12 mouse cellular contexts compared by ENCODE assay signal in genomic region chr6:86406306-86406705, GRCm38 (mm10). TPM values are rescaled to one million over a fixed set of nuclear protein-coding genes. Genes with fewer than 3 reads are reported as not detected.
DNase-seq lines count a peak whose midpoint lies in the region; ATAC-seq and TF ChIP-seq lines count a peak whose summit lies in the region.
"Had no signal": no experiment of that assay in that cellular context is flagged by ENCODE, and none has a peak within 500 bp of the region (broad histone marks: within the 10 kb centered on the region; RNA-seq: fewer than 3 reads in every experiment).

No protein-coding gene starts in this region.

- H3K4me1 ChIP-seq in heart, embryonic 13.5 days: peaks cover 24% of the 10 kb centered on the region
- H3K4me1 ChIP-seq in embryonic facial prominence, embryonic 11.5 days (ENCODE audit: control insufficient read depth, insufficient read depth, low read length): no peaks in the 10 kb centered on the region
- peaks cover 11% of the 10 kb centered on the region for H3K4me1 ChIP-seq in forebrain, postnatal 0 days (ENCODE audit: insufficient read depth)
- H3K4me1 ChIP-seq in midbrain, embryonic 12.5 days: peaks cover 13% of the 10 kb centered on the region
- H3K4me1 ChIP-seq: stomach, embryonic 15.5 days had no signal

- peak overlapping the region; percentile 72 for H3K4me2 ChIP-seq in heart, embryonic 13.5 days
- H3K4me2 ChIP-seq in embryonic facial prominence, embryonic 11.5 days (ENCODE audit: low read depth, low read length): peak overlapping the region; percentile 19; the same call in 1 of the 2 replicates
- H3K4me2 ChIP-seq in forebrain, postnatal 0 days (ENCODE audit: low read depth): peak overlapping the region; percentile 66
- peak overlapping the region; percentile 74 for H3K4me2 ChIP-seq in midbrain, embryonic 12.5 days (replicated peaks)

- TF ChIP-seq CTCF in forebrain, postnatal 0 days (IDR thresholded peaks at IDR 0.05; ENCODE audit: low read depth): no peak

- no peak overlapping the region for H3K27ac ChIP-seq in heart, embryonic 13.5 days (replicated peaks)
- H3K27ac ChIP-seq in embryonic facial prominence, embryonic 11.5 days (replicated peaks; ENCODE audit: low read depth, low read length): no peak overlapping the region
- H3K27ac ChIP-seq in forebrain, postnatal 0 days (ENCODE audit: low read depth, low read length): no peak overlapping the region
- H3K27ac ChIP-seq in midbrain, embryonic 12.5 days (replicated peaks): no peak overlapping the region
- H3K27ac ChIP-seq: stomach, embryonic 15.5 days had no signal

- no peaks in the 10 kb centered on the region for H3K9me3 ChIP-seq in heart, embryonic 13.5 days
- no peaks in the 10 kb centered on the region for H3K9me3 ChIP-seq in embryonic facial prominence, embryonic 11.5 days (replicated peaks; ENCODE audit: control insufficient read depth, low read length)
- H3K9me3 ChIP-seq in forebrain, postnatal 0 days (ENCODE audit: low read length): no peaks in the 10 kb centered on the region
- no peaks in the 10 kb centered on the region for H3K9me3 ChIP-seq in midbrain, embryonic 12.5 days
- H3K9me3 ChIP-seq: liver, embryonic 15.5 days; stomach, embryonic 15.5 days had no signal

- no peak overlapping the region; the same call in 1 of the 2 replicates for H3K4me3 ChIP-seq in heart, embryonic 13.5 days
- no peak overlapping the region for H3K4me3 ChIP-seq in embryonic facial prominence, embryonic 11.5 days (ENCODE audit: low read depth, low read length)
- H3K4me3 ChIP-seq in forebrain, postnatal 0 days (ENCODE audit: low read depth, low read length): peak overlapping the region; percentile 96
- peak overlapping the region; percentile 30 for H3K4me3 ChIP-seq in midbrain, embryonic 12.5 days

- DNase-seq in heart, adult 18-20 months: no peak
- no peak for DNase-seq in embryonic facial prominence, embryonic 11.5 days (ENCODE audit: low spot score)
- DNase-seq in forebrain, postnatal 0 days: no peak
- no peak for DNase-seq in adrenal gland, adult 2 months
- DNase-seq in retina, embryonic 14.5 days (ENCODE audit: low spot score): no peak
- no peak for DNase-seq in spleen, adult 12 weeks (ENCODE audit: low spot score)
- DNase-seq: cerebellum, postnatal 10 days; kidney, postnatal 36 days had no signal

- H3K36me3 ChIP-seq in heart, embryonic 13.5 days: peaks cover 25% of the 10 kb centered on the region
- no peaks in the 10 kb centered on the region for H3K36me3 ChIP-seq in embryonic facial prominence, embryonic 11.5 days (replicated peaks; ENCODE audit: control insufficient read depth, insufficient read depth, low read depth, low read length)
- H3K36me3 ChIP-seq in forebrain, postnatal 0 days (ENCODE audit: insufficient read depth): no peaks in the 10 kb centered on the region
- H3K36me3 ChIP-seq in midbrain, embryonic 12.5 days: peaks cover 10% of the 10 kb centered on the region; the same call in 1 of the 2 replicates
- H3K36me3 ChIP-seq: stomach, embryonic 15.5 days had no signal

- 0 out of 2 replicates have a peak overlapping the region, but pooled peaks have one; percentile 47 for H3K9ac ChIP-seq in heart, embryonic 13.5 days
- no peak overlapping the region for H3K9ac ChIP-seq in embryonic facial prominence, embryonic 11.5 days (replicated peaks; ENCODE audit: low read length)
- H3K9ac ChIP-seq in forebrain, postnatal 0 days: peak overlapping the region; percentile 100; the same call in 1 of the 2 replicates
- H3K9ac ChIP-seq in midbrain, embryonic 12.5 days (replicated peaks): peak overlapping the region; percentile 39; the same call in 1 of the 2 replicates

- H3K27me3 ChIP-seq in heart, embryonic 13.5 days (replicated peaks): no peaks in the 10 kb centered on the region
- no peaks in the 10 kb centered on the region for H3K27me3 ChIP-seq in embryonic facial prominence, embryonic 11.5 days (ENCODE audit: control insufficient read depth, insufficient read depth, low read length)
- no peaks in the 10 kb centered on the region for H3K27me3 ChIP-seq in forebrain, postnatal 0 days (ENCODE audit: insufficient read depth, low read length)
- H3K27me3 ChIP-seq in midbrain, embryonic 12.5 days: no peaks in the 10 kb centered on the region
- H3K27me3 ChIP-seq: liver, embryonic 15.5 days; stomach, embryonic 15.5 days had no signal

- ATAC-seq in heart, embryonic 13.5 days (ENCODE audit: extremely low read depth, insufficient number of reproducible peaks, low FRiP score, low TSS enrichment): no peak
- ATAC-seq in embryonic facial prominence, embryonic 11.5 days (replicated peaks; ENCODE audit: insufficient number of reproducible peaks, low FRiP score, low TSS enrichment, low read depth): no peak
- ATAC-seq in forebrain, postnatal 0 days: no peak
- no peak for ATAC-seq in midbrain, embryonic 12.5 days (ENCODE audit: low FRiP score, low read depth)

RNA-seq across cellular contexts. Expression of gene Tia1, which starts 2.3 kb away (rescaled TPM):
- polyA plus RNA-seq in heart, embryonic 13.5 days (2015; fragmentation: Nextera tagmentation; extraction: Ambion mirVana): 120 and 125 TPM in 2 replicates
- 10 to 100 TPM; 17.2 to 19.3 TPM for total RNA-seq in heart, adult 18-20 months (2021)
- polyA plus RNA-seq in embryonic facial prominence, embryonic 11.5 days (2014; fragmentation: Nextera tagmentation; extraction: Ambion mirVana): 228 and 232 TPM in 2 replicates
- 201 and 252 TPM in 2 replicates for total RNA-seq in forebrain, postnatal 0 days (2014; rRNA removed)
- 150 and 191 TPM in 2 replicates for polyA plus RNA-seq in forebrain, postnatal 0 days (2015; fragmentation: Nextera tagmentation; extraction: Ambion mirVana)
- polyA plus RNA-seq in midbrain, embryonic 12.5 days (2016; fragmentation: Nextera tagmentation; extraction: Ambion mirVana): 356 and 362 TPM in 2 replicates
- 10 to 100 TPM; 42.7 to 44.0 TPM for total RNA-seq in adrenal gland, adult 2 months (2021)
- polyA plus RNA-seq in adrenal gland, adult 2 months (2012; rRNA removed): 12.7 and 14.2 TPM in 2 replicates

RNA-seq across cellular contexts. Expression of gene Pcyox1, which starts 9.4 kb away (rescaled TPM):
- 51.2 and 52.0 TPM in 2 replicates for polyA plus RNA-seq in heart, embryonic 13.5 days (2015; fragmentation: Nextera tagmentation; extraction: Ambion mirVana)
- 10 to 100 TPM; 81.9 to 86.8 TPM for total RNA-seq in heart, adult 18-20 months (2021)
- polyA plus RNA-seq in embryonic facial prominence, embryonic 11.5 days (2014; fragmentation: Nextera tagmentation; extraction: Ambion mirVana): 73.6 and 78.3 TPM in 2 replicates
- total RNA-seq in forebrain, postnatal 0 days (2014; rRNA removed): 105 and 113 TPM in 2 replicates
- 90.1 and 99.2 TPM in 2 replicates for polyA plus RNA-seq in forebrain, postnatal 0 days (2015; fragmentation: Nextera tagmentation; extraction: Ambion mirVana)
- polyA plus RNA-seq in midbrain, embryonic 12.5 days (2016; fragmentation: Nextera tagmentation; extraction: Ambion mirVana): 128 and 129 TPM in 2 replicates
- total RNA-seq in adrenal gland, adult 2 months (2021): 100 to 1,000 TPM; 178 to 206 TPM
- 54.8 and 96.2 TPM in 2 replicates for polyA plus RNA-seq in adrenal gland, adult 2 months (2012; rRNA removed)

RNA-seq across cellular contexts. Expression of gene Gm44790, which starts 20.2 kb away (rescaled TPM):
- 0.60 TPM in 1 of 2 replicates, not detected in the other for polyA plus RNA-seq in heart, embryonic 13.5 days (2015; fragmentation: Nextera tagmentation; extraction: Ambion mirVana)
- total RNA-seq in heart, adult 18-20 months (2021): not detected
- polyA plus RNA-seq in embryonic facial prominence, embryonic 11.5 days (2014; fragmentation: Nextera tagmentation; extraction: Ambion mirVana): not detected in 2 replicates
- not detected in 2 replicates for total RNA-seq in forebrain, postnatal 0 days (2014; rRNA removed)
- polyA plus RNA-seq in forebrain, postnatal 0 days (2015; fragmentation: Nextera tagmentation; extraction: Ambion mirVana): 0.67 and 2.0 TPM in 2 replicates
- 0.68 and 0.81 TPM in 2 replicates for polyA plus RNA-seq in midbrain, embryonic 12.5 days (2016; fragmentation: Nextera tagmentation; extraction: Ambion mirVana)
- 1 to 10 TPM in 1 of 2 experiments, not detected in 1; 3.2 TPM for total RNA-seq in adrenal gland, adult 2 months (2021)
- polyA plus RNA-seq in adrenal gland, adult 2 months (2012; rRNA removed): 6.4 and 8.7 TPM in 2 replicates
- polyA plus RNA-seq: liver, embryonic 15.5 days; stomach, embryonic 15.5 days had no signal

RNA-seq across cellular contexts. Expression of gene C87436, which starts 31.9 kb away (rescaled TPM):
- polyA plus RNA-seq in heart, embryonic 13.5 days (2015; fragmentation: Nextera tagmentation; extraction: Ambion mirVana): 16.8 and 20.0 TPM in 2 replicates
- 10 to 100 TPM in 1 of 2 experiments, 1 to 10 TPM in 1; 8.4 to 10.4 TPM for total RNA-seq in heart, adult 18-20 months (2021)
- polyA plus RNA-seq in embryonic facial prominence, embryonic 11.5 days (2014; fragmentation: Nextera tagmentation; extraction: Ambion mirVana): 23.8 and 25.1 TPM in 2 replicates
- total RNA-seq in forebrain, postnatal 0 days (2014; rRNA removed): 20.5 and 24.8 TPM in 2 replicates
- 19.6 and 21.9 TPM in 2 replicates for polyA plus RNA-seq in forebrain, postnatal 0 days (2015; fragmentation: Nextera tagmentation; extraction: Ambion mirVana)
- polyA plus RNA-seq in midbrain, embryonic 12.5 days (2016; fragmentation: Nextera tagmentation; extraction: Ambion mirVana): 26.6 and 30.6 TPM in 2 replicates
- 10 to 100 TPM; 18.4 to 22.3 TPM for total RNA-seq in adrenal gland, adult 2 months (2021)
- 7.3 and 8.7 TPM in 2 replicates for polyA plus RNA-seq in adrenal gland, adult 2 months (2012; rRNA removed)

RNA-seq across cellular contexts. Expression of gene Snrpg, which starts 35.2 kb away (rescaled TPM):
- polyA plus RNA-seq in heart, embryonic 13.5 days (2015; fragmentation: Nextera tagmentation; extraction: Ambion mirVana): 315 and 377 TPM in 2 replicates
- 10 to 100 TPM; 41.2 to 48.5 TPM for total RNA-seq in heart, adult 18-20 months (2021)
- 760 and 783 TPM in 2 replicates for polyA plus RNA-seq in embryonic facial prominence, embryonic 11.5 days (2014; fragmentation: Nextera tagmentation; extraction: Ambion mirVana)
- 72.0 and 101 TPM in 2 replicates for total RNA-seq in forebrain, postnatal 0 days (2014; rRNA removed)
- polyA plus RNA-seq in forebrain, postnatal 0 days (2015; fragmentation: Nextera tagmentation; extraction: Ambion mirVana): 308 and 448 TPM in 2 replicates
- polyA plus RNA-seq in midbrain, embryonic 12.5 days (2016; fragmentation: Nextera tagmentation; extraction: Ambion mirVana): 580 and 612 TPM in 2 replicates
- 100 to 1,000 TPM; 197 to 420 TPM for total RNA-seq in adrenal gland, adult 2 months (2021)
- polyA plus RNA-seq in adrenal gland, adult 2 months (2012; rRNA removed): 38.8 and 52.2 TPM in 2 replicates

Comparison
In these comparisons a context has a peak if more than half of its experiments do, and no peak if none do; other contexts are left out.
1. H3K4me2 ChIP-seq: peak in every context shown above with its lines; median percentile 74 in midbrain, embryonic 12.5 days; 72 in heart, embryonic 13.5 days; 66 in forebrain, postnatal 0 days; 19 in embryonic facial prominence, embryonic 11.5 days.
2. H3K4me3 ChIP-seq: peak in forebrain, postnatal 0 days (single experiment) and midbrain, embryonic 12.5 days (single experiment); none in heart, embryonic 13.5 days (single experiment) and embryonic facial prominence, embryonic 11.5 days (single experiment).